Mouse (Mus musculus) brown adipose tissue, adult 24 weeks (tissue): ENCODE measurements at regions not wholly inside any gene's neighbourhood (a gene's known extent, or its start where the extent isn't known, plus 50 kb on each side); places are given as distances from the start of the nearest gene placed in this dataset.

Experiments used
- H3K27ac ChIP-seq: fragments of 200-500 bp; replicated peaks from 2 replicates; pipeline ENCODE4 v1.5.1; 2012; ENCODE audit warnings: low read depth, mild to moderate bottlenecking, low read length
- H3K4me1 ChIP-seq: fragments of 200-500 bp; 2 replicates; pipeline ENCODE4 v1.6.1; 2012; ENCODE audit warnings: low read length, mixed read lengths; ENCODE audit not compliant: control insufficient read depth, insufficient read depth, insufficient read length
- H3K4me3 ChIP-seq: fragments of 200-500 bp; 2 replicates; pipeline ENCODE4 v1.5.1; 2012; ENCODE audit warnings: low read depth, mild to moderate bottlenecking, low read length, moderate library complexity; ENCODE audit not compliant: insufficient read depth

DNA sequence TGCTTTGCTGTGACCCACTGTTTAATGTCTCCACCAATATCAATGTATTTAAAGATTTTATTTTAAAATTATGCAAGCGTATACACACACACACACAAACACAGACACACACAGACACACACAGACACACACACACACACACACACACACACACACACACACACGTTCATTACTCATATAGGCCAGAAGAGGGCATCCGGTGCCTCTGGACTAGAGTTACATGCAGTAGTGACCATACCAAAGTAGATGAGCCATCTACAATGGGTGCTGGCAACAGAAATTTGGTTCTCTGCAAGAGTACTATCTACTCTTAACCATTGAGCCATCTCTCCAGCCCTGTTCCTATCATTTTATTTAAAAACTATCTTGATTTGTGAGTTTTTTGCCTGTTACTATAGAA, 130.2 kb upstream of the Fstl4 start:
- Histone ChIP-seq H3K4me1 (no peaks in the 10 kb centered on the region), H3K4me3 (no peak overlapping the region), H3K27ac (no peak overlapping the region)

- Histone ChIP-seq H3K4me1 (no peaks in the 10 kb centered on the region), H3K4me3 (no peak overlapping the region), H3K27ac (no peak overlapping the region)
Measured at GRCm38 (mm10) chr11:52635716-52636389, 128.6 kb upstream of the Fstl4 start.

GRCm38 (mm10) chr11:52638939-52639338, 125.5 kb upstream of the Fstl4 start:
- H3K4me1 ChIP-seq: no peaks in the 10 kb centered on the region
- H3K27ac ChIP-seq: no peak overlapping the region
- no peak overlapping the region for H3K4me3 ChIP-seq

DNA sequence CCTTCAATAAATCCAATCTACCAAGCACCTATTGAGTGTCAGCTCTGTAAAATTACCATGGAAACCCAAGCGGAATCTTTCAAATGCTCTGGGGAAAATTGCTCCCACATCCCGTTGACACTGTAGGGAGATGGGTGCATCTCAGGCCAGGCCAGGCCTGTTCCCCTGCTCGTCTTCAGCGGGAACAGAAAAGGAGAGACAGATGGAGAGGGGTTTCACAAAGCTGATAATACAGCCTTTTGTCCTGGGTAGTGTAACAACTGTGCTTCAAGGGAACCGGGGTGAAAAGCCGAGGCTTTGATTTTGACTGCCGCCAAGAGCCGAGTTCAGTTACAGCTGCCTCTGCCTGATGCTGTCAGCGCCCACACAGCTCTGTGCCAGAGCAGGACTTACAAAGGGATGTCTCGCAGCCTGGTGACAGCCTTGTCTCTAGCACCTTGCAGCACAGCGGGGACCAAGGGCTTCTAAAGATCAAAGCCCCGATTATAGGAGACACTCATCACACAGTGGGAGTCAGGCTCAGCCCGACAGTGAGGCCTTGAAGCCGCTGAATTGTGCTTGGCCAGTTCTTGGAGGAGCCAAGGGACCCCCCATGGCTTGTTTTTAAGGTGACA, 122.6 kb upstream of the Fstl4 start:
- Histone ChIP-seq H3K4me3 (no peak overlapping the region), H3K4me1 (no peaks in the 10 kb centered on the region), H3K27ac (no peak overlapping the region)

DNA sequence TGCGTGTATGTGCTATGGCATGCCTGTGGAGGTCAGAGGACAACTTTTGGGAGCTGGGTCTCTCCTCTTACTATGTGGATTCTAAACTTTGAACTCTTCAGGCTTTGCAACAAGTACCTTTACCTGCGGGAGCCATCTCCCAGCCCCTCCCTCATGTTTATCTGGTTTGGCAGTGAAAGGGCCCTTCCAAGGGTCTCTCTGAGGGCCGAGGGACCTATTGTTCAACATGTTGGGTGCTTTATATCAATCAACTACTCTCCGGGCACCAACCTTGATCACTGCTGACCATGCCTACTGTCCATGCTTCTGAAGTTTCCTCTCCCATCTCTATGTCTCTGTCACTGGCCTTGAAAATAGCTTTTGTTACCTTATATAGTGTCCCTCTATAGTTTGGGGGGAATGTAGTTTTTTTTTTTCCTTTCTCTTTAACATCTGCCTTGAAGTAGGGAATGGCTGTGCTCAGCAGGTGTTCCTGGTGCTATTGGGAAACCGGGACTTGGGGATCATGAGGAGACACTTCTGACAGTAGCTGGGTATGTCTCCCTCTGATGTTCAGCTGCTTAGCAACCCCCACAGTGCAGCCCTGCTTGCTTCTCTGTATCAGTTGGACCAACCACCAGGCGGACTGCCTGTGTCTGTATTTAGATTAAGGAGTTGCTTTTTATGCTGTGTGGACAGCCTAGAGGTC, 120.2 kb upstream of the Fstl4 start:
- Histone ChIP-seq H3K4me3 (no peak overlapping the region), H3K27ac (no peak overlapping the region), H3K4me1 (no peaks in the 10 kb centered on the region)

DNA sequence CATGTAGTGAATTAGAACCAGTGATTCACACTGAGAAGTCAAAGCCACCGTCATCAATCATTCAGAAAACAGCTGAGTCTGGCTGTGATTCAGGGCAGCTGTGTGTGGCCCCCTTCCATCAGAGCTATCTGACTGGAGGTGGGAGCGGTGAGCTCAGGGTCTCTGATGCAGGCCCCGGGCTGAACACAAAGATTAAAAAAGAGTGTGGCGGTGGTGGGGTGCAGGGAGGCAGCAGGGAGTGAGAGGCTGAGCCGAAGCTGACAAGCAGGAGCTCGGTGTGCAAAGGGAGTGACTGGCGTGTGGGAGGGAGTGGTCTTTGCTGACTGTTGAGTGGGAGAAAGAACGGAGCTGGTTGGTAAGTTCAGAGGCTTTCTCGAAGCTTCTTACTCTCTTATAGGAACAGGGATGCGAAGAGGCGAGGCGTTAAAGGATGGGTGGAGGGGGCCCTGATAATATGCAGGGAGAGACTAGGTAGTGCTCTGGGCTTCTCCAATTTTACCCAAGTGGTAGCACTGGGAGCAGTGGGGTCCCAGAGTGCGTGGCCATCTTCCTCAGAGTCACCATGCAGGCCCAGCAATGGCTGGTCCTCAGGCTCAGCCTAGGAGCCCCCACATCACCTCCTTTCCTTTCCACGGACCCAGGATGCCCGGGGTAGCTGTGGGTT, 116.1 kb upstream of the Fstl4 start:
- Histone ChIP-seq H3K4me1 (no peaks in the 10 kb centered on the region), H3K4me3 (no peak overlapping the region), H3K27ac (no peak overlapping the region)

DNA sequence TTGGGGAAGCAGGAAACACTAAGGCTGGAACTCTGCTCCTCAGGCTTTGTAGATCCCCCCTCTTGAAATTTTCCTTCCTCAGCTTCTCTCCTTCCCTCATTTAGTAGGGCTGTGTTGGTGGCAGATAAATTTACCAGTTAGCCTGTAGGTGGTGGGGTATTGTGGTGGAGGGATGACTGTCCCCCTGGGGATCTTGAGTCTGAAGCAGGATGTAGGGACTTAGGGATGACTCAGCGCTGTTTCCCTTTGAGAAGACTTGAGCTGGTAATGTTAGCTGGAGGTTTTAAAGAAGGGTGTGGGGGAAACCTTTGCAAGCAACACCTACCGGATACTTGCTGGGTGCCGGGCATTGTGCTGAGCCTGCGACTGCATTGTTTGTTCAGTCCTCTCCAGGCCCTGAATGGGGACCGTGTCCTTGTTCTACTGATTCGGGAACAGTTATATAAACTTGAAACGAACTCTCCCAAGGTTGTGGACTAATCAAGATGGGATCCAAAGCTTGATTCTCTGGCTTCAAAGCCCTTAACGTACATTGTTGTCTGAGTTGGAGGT, 115.5 kb upstream of the Fstl4 start:
- no peak overlapping the region for H3K4me3 ChIP-seq
- H3K27ac ChIP-seq: no peak overlapping the region
- no peaks in the 10 kb centered on the region for H3K4me1 ChIP-seq

GRCm38 (mm10) chr11:52654640-52655039, 109.8 kb upstream of the Fstl4 start:
- no peak overlapping the region for H3K27ac ChIP-seq
- H3K4me1 ChIP-seq: no peaks in the 10 kb centered on the region

GRCm38 (mm10) chr11:52655720-52656474, 108.5 kb upstream of the Fstl4 start:
- no peaks in the 10 kb centered on the region for H3K4me1 ChIP-seq
- no peak overlapping the region for H3K27ac ChIP-seq
- H3K4me3 ChIP-seq: no peak overlapping the region

More at GRCm38 (mm10) chr11:52654640-52655039, 109.8 kb upstream of the Fstl4 start:
- H3K4me3 ChIP-seq: no peak overlapping the region

DNA sequence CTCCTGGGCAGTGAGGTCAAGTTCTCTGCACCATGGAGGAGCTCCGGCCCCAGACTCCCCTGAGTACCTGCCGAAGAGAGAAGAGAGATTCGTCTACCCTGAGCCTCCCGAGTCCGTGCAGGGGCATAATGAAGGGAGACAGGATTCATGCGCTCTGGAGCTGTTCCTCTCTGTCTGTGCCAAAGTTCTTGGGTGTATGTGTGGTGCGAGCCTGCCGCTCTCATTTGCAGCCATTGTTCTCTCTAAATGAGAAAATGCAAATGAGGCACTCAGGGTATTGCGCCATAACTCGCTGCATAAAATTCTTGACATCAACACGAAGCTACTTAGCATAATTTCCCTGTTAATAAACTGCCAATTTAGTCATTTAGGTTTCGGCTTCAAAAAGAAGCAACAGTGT, 103.2 kb upstream of the Fstl4 start:
- Histone ChIP-seq H3K27ac (no peak overlapping the region), H3K4me1 (no peaks in the 10 kb centered on the region), H3K4me3 (no peak overlapping the region)

GRCm38 (mm10) chr11:52661894-52662593, 102.4 kb upstream of the Fstl4 start:
- H3K4me1 ChIP-seq: no peaks in the 10 kb centered on the region
- H3K4me3 ChIP-seq: no peak overlapping the region
- no peak overlapping the region for H3K27ac ChIP-seq

DNA sequence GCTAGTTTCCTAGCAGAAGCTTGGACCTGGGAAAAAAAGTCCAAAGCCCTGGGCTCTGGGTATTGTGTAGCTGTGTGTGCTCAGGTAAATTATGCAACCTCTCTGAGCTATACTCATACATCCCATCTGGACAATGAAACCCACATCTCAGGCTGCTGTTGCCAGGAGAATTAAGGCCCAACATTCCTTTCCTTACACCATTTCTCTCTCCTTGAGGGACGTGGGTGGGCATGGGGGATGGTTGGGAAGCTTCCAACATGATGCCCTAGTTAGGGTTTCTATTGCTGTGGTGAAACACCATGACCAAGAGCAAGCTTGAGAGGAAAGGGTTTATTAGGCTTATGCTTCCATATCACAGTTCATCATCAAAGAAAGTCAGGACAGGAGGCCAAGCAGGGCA, 99.1 kb upstream of the Fstl4 start:
- H3K4me3 ChIP-seq: no peak overlapping the region
- no peaks in the 10 kb centered on the region for H3K4me1 ChIP-seq

DNA sequence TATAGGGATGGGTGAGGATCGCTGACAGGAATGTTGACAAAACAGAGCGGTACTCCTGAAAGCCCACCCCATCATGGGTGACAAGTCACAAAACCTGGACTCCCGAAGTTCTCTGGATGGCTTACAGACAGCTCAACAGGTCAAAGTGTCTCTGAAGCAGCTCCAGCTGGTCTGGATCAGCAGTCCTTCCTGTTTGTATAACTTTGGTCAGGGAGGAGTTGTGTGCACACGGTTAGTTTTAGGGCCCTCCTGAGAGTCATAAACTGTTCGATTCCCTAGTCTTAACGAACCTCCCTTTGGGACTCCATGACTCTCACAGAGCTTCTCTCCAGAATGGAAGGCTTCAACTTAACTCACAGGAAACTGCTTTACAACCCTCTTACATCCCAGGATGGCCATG, 89.4 kb upstream of the Fstl4 start:
- Histone ChIP-seq H3K4me3 (no peak overlapping the region), H3K4me1 (no peaks in the 10 kb centered on the region), H3K27ac (no peak overlapping the region)

More for the DNA sequence above, 99.1 kb upstream of the Fstl4 start:
- H3K27ac ChIP-seq: no peak overlapping the region

GRCm38 (mm10) chr11:52678259-52678658, 86.2 kb upstream of the Fstl4 start:
- Histone ChIP-seq H3K4me3 (no peak overlapping the region), H3K4me1 (no peaks in the 10 kb centered on the region), H3K27ac (no peak overlapping the region)
